Mouse (Mus musculus) gastrocnemius, postnatal 25 days (tissue): ENCODE measurements around the gene Gm38392. TPM values are rescaled to one million over a fixed set of nuclear protein-coding genes. Genes with fewer than 3 reads are reported as not detected.

ENCODE experiments used
- DNase-seq: peaks from one replicate; pipeline ENCODE4 v3.0.0; 2022
- microRNA-seq, 2 experiments: library from miRNA; unstranded; fragments of <30 nt; microRNA quantifications; one replicate each; pipeline ENCODE4 v1.2.0; 2021; ENCODE audit warnings: borderline replicate concordance in 2 of 2
- total RNA-seq, 2 experiments: library from RNA; stranded (reverse); gene quantifications; 1 replicate in 1 of 2; 2 replicates in 1 of 2; pipeline ENCODE4 v1.2.3; 2021

Gene Gm38392
- total RNA-seq, 2 experiments from 2014 or later: 0.51 to 0.69 TPM

DNA sequence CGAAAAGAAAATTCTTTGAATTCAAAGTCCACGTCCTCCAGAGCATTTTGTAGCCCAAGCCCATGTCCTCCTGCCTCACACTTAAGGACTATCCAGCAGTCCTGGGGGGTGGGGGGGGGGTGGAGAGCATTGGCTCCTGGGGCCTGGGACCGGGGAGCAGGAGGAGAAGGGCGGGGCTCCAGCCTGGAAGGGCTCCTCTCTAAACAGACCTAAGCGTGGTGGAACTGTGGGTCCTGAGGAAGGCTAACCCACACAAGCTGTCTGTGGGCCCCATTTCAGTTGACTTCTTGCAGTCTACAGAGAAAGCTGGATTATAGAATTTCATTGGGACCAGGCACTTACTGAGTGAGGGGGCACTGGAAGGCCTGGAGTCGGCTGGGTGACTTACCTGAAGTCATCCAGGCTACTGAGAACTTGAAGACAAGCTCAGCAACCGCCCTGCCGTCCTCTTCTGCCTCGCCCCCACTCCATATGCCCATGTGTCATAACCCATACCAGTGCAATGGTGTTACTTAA, 88.4 kb downstream of the Gm38392 start:
- DNase-seq: no peak

GRCm38 (mm10) chr3:88197741-88198504, 89.1 kb downstream of the Gm38392 start:
- DNase-seq: no peak

Small RNA genes lying within 50 kb of the gene (microRNA-seq; reads per million reads assigned to microRNA genes)
- gene Gm25641 (0 reads per million in 2 experiments), gene Mir3093 (0 reads per million in 2 experiments), gene Mir9-1 (0 reads per million in 2 experiments)

Other genes starting within 250 kb of the Gm38392 start
- gene Gpatch4, start 244.1 kb downstream of the Gm38392 start, total RNA-seq: 10 to 100 TPM; 13.1 to 16.7 TPM
- gene Naxe, start 228.7 kb downstream of the Gm38392 start, total RNA-seq: 10 to 100 TPM; 36.5 to 39.7 TPM
- gene Ttc24, start 208.9 kb downstream of the Gm38392 start, total RNA-seq: not detected
- under 1 TPM; 0.61 to 0.62 TPM for gene Iqgap3, start 205.2 kb downstream of the Gm38392 start, total RNA-seq
- gene Mef2d, start 144.8 kb downstream of the Gm38392 start, total RNA-seq: 100 to 1,000 TPM; 156 to 164 TPM
- not detected for gene Rhbg, start 32.5 kb downstream of the Gm38392 start, total RNA-seq
- gene Tsacc, start 9.8 kb upstream of the Gm38392 start, total RNA-seq: 1 to 10 TPM; 5.4 to 5.9 TPM
- 100 to 1,000 TPM; 104 to 115 TPM for gene Cct3, start 9.9 kb upstream of the Gm38392 start, total RNA-seq
- 10 to 100 TPM; 36.2 to 43.9 TPM for gene Glmp, start 37.8 kb upstream of the Gm38392 start, total RNA-seq
- 1 to 10 TPM; 1.7 TPM for gene Tmem79, start 48.9 kb upstream of the Gm38392 start, total RNA-seq
- 10 to 100 TPM; 37.4 to 43.4 TPM for gene Smg5, start 49.0 kb upstream of the Gm38392 start, total RNA-seq
- 1 to 10 TPM in 1 of 2 experiments, under 1 TPM in 1; 0.51 to 1.1 TPM for gene Paqr6, start 77.4 kb upstream of the Gm38392 start, total RNA-seq
- under 1 TPM in 1 of 2 experiments, not detected in 1; 0.54 TPM for gene Bglap3, start 85.5 kb upstream of the Gm38392 start, total RNA-seq
- not detected for gene Bglap2, start 91.5 kb upstream of the Gm38392 start, total RNA-seq
- gene Bglap, start 97.3 kb upstream of the Gm38392 start, total RNA-seq: 1 to 10 TPM in 1 of 2 experiments, not detected in 1; 1.9 TPM
- gene Pmf1, start 123.1 kb upstream of the Gm38392 start, total RNA-seq: 10 to 100 TPM; 16.9 to 19.0 TPM
- gene Slc25a44, start 137.9 kb upstream of the Gm38392 start, total RNA-seq: 10 to 100 TPM; 14.3 to 14.5 TPM
- 1 to 10 TPM; 1.6 to 1.8 TPM for gene Sema4a, start 174.0 kb upstream of the Gm38392 start, total RNA-seq
- gene Lmna, start 222.7 kb upstream of the Gm38392 start, total RNA-seq: 100 to 1,000 TPM in 1 of 2 experiments, 10 to 100 TPM in 1; 99.2 to 106 TPM
- under 1 TPM; 0.24 to 0.33 TPM for gene Mex3a, start 245.2 kb upstream of the Gm38392 start, total RNA-seq